Mouse (Mus musculus): Measurements from ENCODE around the gene Zic4. TPM values are rescaled to one million over a fixed set of nuclear protein-coding genes. Genes with fewer than 3 reads are reported as not detected.

Zic4 gene
- polyA plus RNA-seq, 1 experiment from 2014 or later: 62.0 TPM

DNA sequence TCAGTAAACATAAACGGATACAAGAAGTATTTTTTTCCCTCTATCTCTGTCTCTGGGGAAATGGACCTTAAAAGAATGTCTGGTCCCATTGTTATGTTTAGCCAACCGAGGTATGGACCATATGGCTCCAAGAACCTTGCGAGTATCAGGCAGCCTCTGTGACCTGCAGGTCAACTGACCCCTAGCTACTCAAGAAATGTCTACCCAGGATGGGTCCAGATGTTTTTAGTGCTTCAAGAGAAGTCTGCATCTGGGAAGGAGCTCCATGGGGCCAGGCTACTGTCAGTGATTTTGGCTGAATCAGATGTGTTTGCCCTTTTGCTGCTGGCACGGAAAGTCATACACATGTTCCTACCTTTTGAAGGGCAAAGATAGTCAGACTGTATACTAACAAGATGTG, 12.5 kb downstream of the Zic4 start:
- no peak for ATAC-seq
- peaks cover 10% of the 10 kb centered on the region for H3K4me1 ChIP-seq
- WGBS: 15% methylated on average over 4 of the region's 4 CpGs
- no peak overlapping the region for H3K4me3 ChIP-seq
- H3K9me3 ChIP-seq (replicated peaks): no peaks in the 10 kb centered on the region
- H3K9ac ChIP-seq: no peak overlapping the region
- H3K36me3 ChIP-seq (ENCODE audit: poor library complexity, severe bottlenecking): no peaks in the 10 kb centered on the region
- H3K4me2 ChIP-seq: peak overlapping the region; percentile 36
- H3K27me3 ChIP-seq: peaks cover 95% of the 10 kb centered on the region
- peak overlapping the region; percentile 54; the same call in 1 of the 2 replicates for H3K27ac ChIP-seq

DNA sequence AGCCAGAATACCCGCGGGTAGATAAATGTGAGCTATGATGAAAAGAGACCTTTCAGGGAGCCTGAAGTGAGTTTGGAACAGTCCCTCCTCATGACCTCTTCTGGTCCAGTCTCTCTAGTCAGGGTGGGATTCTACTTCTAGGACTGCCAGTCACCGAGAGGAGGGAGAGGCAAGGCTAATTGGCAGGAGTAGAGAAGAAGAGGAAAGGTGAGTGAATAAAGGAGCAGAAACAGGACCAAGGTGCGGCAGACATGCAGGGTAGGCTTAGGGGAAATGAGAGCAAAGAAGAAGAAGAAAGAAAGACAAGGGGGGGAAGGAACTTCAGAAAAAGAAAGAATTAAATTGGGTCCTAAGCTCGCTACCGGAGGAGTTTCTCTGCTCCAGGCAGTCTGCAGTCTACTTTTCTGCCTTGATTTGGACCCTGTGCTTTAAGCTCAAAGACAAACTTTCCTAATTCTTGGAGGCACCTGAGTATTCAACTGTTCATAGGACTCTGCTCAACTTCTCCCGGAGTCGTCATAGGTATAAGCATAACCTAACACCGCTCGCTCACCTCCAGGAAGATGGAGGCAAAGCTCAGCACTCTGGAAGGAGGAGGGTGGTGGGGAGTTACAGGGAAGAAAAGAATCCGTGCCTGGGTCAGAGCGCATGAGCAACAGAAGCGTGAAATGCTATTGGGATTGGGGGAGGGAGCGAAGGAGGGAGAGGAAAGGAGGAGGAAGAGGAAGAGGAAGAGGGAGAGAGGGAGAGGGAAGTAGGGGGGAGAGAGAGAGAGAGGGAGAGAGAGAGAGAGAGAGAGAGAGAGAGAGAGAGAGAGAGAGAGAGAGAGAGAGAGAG, 15.0 kb downstream of the Zic4 start:
- H3K27me3 ChIP-seq: peaks cover 90% of the 10 kb centered on the region
- 4% methylated on average over 14 of the region's 14 CpGs for WGBS
- peak overlapping the region; percentile 40 for H3K9ac ChIP-seq
- H3K4me2 ChIP-seq: peak overlapping the region; percentile 69
- peak overlapping the region; percentile 50 for H3K4me3 ChIP-seq
- H3K9me3 ChIP-seq (replicated peaks): no peaks in the 10 kb centered on the region
- peak overlapping the region; percentile 94 for H3K27ac ChIP-seq
- no peaks in the 10 kb centered on the region for H3K36me3 ChIP-seq (ENCODE audit: poor library complexity, severe bottlenecking)
- ATAC-seq: peak; percentile 45; the same call in 1 of the 2 replicates
- peaks cover 23% of the 10 kb centered on the region for H3K4me1 ChIP-seq

GRCm38 (mm10) chr9:91377873-91378150, 15.6 kb downstream of the Zic4 start:
- Histone ChIP-seq H3K36me3 (ENCODE audit: poor library complexity, severe bottlenecking) (no peaks in the 10 kb centered on the region), H3K4me3 (peak overlapping the region; percentile 50), H3K9me3 (replicated peaks) (no peaks in the 10 kb centered on the region), H3K4me1 (peaks cover 27% of the 10 kb centered on the region), H3K9ac (peak overlapping the region; percentile 69), H3K4me2 (peak overlapping the region; percentile 69), H3K27ac (peak overlapping the region; percentile 94), H3K27me3 (peaks cover 90% of the 10 kb centered on the region)
- WGBS: 0% methylated on average over 15 of the region's 16 CpGs
- peak; percentile 57; the same call in 1 of the 2 replicates for ATAC-seq

DNA sequence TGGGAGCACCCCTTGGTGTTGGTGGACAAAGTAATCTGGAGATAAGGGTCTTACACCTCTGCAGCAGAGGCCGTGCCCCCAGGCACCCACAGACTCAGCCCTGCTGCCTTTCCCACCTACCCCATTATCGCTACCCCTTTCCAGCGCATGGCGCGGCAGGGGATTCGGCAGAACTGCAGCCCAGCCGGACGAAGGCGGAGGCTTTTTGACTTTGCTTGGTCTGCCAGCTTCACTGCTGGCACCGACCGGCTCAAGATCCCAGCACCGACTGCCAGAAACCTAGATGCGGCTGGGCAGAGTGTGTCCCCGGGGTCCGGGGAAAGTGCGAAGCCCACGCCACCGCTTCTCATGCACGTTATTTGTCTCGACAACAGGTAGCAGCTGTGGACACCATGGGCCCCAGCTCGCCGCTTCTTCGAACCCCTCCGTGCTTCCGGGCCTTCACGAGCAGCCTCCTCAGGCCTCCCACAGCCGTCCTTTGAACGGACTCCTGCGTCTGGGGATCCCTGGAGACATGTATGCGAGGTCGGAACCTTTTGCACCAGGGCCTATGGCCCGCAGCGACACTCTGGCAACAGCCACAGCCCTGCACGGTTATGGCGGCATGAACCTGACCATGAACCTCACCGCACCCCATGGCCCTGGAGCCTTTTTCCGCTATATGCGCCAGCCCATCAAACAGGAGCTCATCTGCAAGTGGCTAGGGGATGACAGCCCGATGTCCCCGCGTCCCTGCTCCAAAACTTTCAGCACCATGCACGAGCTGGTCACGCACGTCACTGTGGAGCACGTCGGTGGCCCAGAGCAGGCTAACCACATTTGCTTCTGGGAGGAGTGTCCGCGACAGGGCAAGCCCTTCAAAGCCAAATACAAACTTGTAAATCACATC, 16.4 kb downstream of the Zic4 start:
- peak overlapping the region; percentile 50 for H3K4me3 ChIP-seq
- peak; percentile 19 for ATAC-seq
- H3K27me3 ChIP-seq: peaks cover 94% of the 10 kb centered on the region
- WGBS: 2% methylated on average over 48 of the region's 48 CpGs
- peaks cover 27% of the 10 kb centered on the region for H3K4me1 ChIP-seq
- peak overlapping the region; percentile 69 for H3K4me2 ChIP-seq
- H3K9me3 ChIP-seq (replicated peaks): no peaks in the 10 kb centered on the region
- H3K36me3 ChIP-seq (ENCODE audit: poor library complexity, severe bottlenecking): no peaks in the 10 kb centered on the region
- peak overlapping the region; percentile 94 for H3K27ac ChIP-seq
- peak overlapping the region; percentile 69 for H3K9ac ChIP-seq

DNA sequence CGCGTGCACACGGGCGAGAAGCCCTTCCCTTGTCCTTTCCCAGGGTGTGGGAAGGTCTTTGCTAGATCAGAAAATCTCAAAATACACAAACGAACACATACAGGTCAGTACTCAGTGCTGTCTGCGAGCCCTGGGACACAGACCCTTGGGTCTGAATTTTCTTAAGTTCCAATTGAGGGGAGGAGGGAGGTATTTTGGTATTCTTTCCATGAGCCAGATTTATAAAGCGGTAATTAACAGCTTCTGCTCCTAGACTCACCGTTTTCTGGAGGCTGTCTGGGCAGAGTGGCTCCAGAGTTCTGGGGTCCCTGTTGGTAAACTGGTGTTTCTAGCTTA, 17.1 kb downstream of the Zic4 start:
- H3K27ac ChIP-seq: peak overlapping the region; percentile 94
- peak overlapping the region; percentile 69 for H3K4me2 ChIP-seq
- 5% methylated on average over 8 of the region's 8 CpGs for WGBS
- no peaks in the 10 kb centered on the region for H3K36me3 ChIP-seq (ENCODE audit: poor library complexity, severe bottlenecking)
- peak overlapping the region; percentile 50 for H3K4me3 ChIP-seq
- H3K27me3 ChIP-seq: peaks cover 94% of the 10 kb centered on the region
- ATAC-seq: no peak
- peaks cover 33% of the 10 kb centered on the region for H3K4me1 ChIP-seq
- no peaks in the 10 kb centered on the region for H3K9me3 ChIP-seq (replicated peaks)
- H3K9ac ChIP-seq: peak overlapping the region; percentile 69

GRCm38 (mm10) chr9:91379781-91380457, 17.7 kb downstream of the Zic4 start:
- Histone ChIP-seq H3K9me3 (replicated peaks) (no peaks in the 10 kb centered on the region), H3K4me3 (peak overlapping the region; percentile 50), H3K4me2 (peak overlapping the region; percentile 69), H3K27ac (peak overlapping the region; percentile 94), H3K9ac (peak overlapping the region; percentile 69), H3K27me3 (peaks cover 94% of the 10 kb centered on the region), H3K4me1 (peaks cover 38% of the 10 kb centered on the region), H3K36me3 (ENCODE audit: poor library complexity, severe bottlenecking) (no peaks in the 10 kb centered on the region)
- 2% methylated on average over 10 of the region's 10 CpGs for WGBS
- ATAC-seq: no peak

- no peak for ATAC-seq
- peak overlapping the region; percentile 50 for H3K4me3 ChIP-seq
- no peaks in the 10 kb centered on the region for H3K36me3 ChIP-seq (ENCODE audit: poor library complexity, severe bottlenecking)
- no peaks in the 10 kb centered on the region for H3K9me3 ChIP-seq (replicated peaks)
- 0% methylated on average over 9 of the region's 9 CpGs for WGBS
- peaks cover 41% of the 10 kb centered on the region for H3K4me1 ChIP-seq
- H3K4me2 ChIP-seq: peak overlapping the region; percentile 69
- H3K27me3 ChIP-seq: peaks cover 95% of the 10 kb centered on the region
- peak overlapping the region; percentile 69 for H3K9ac ChIP-seq
- peak overlapping the region; percentile 94 for H3K27ac ChIP-seq
Measured at GRCm38 (mm10) chr9:91380458-91380914, 18.3 kb downstream of the Zic4 start.

DNA sequence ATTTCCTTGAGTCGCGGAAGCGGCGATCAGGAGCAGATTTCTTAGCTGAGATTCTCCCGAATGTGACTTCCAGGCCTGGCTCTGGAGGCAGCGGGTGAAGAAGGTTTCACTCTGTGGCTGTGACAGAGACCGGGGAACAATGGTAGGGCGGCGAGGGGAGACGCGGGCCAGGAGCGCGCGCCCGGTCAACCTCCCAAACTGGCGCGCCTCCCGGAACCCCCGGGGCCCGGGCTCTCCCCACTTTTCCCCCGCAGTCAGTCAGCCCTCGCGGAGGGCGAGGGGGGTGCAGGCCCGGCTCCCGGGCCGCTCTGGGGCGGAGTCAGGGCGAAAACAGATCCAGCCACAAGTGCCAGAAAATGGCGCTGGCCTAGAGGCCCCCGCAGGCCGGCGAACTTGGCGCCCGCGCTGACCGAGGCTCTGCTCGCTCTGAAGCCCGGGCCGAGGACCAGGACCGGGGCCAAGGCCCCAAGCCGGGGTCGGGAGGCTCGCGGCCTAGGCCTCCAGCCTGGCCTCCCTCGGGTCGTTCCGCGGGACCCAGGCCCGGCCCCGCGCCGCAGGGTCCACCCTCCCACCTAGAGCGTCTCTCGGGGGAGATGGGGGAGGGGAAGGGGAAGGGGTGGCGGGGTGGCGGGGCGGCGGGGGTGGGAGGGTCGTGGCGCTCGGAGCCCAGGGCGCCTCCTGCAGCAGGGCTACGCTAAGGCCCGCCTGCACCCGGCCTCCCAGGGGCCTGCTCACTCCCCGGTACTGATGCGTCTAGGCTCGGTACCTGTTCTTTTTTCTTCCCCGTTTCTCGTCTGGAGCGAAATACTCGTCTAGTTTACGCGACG, 19.3 kb downstream of the Zic4 start:
- H3K9me3 ChIP-seq (replicated peaks): no peaks in the 10 kb centered on the region
- no peaks in the 10 kb centered on the region for H3K36me3 ChIP-seq (ENCODE audit: poor library complexity, severe bottlenecking)
- peak overlapping the region; percentile 69 for H3K4me2 ChIP-seq
- H3K4me1 ChIP-seq: peaks cover 44% of the 10 kb centered on the region
- peak overlapping the region; percentile 94 for H3K27ac ChIP-seq
- peak overlapping the region; percentile 50 for H3K4me3 ChIP-seq
- ATAC-seq: peak; percentile 46
- WGBS: under 1% methylated on average over 68 of the region's 76 CpGs
- peaks cover 95% of the 10 kb centered on the region for H3K27me3 ChIP-seq
- H3K9ac ChIP-seq: peak overlapping the region; percentile 69

- no peak for ATAC-seq
- peaks cover 47% of the 10 kb centered on the region for H3K4me1 ChIP-seq
- peak overlapping the region; percentile 69 for H3K9ac ChIP-seq
- WGBS: 5% methylated on average over 2 of the region's 2 CpGs
- peak overlapping the region; percentile 94 for H3K27ac ChIP-seq
- H3K27me3 ChIP-seq: peaks cover 94% of the 10 kb centered on the region
- H3K36me3 ChIP-seq (ENCODE audit: poor library complexity, severe bottlenecking): no peaks in the 10 kb centered on the region
- no peaks in the 10 kb centered on the region for H3K9me3 ChIP-seq (replicated peaks)
- H3K4me3 ChIP-seq: peak overlapping the region; percentile 50
- H3K4me2 ChIP-seq: peak overlapping the region; percentile 69
Measured at GRCm38 (mm10) chr9:91382111-91382379, 19.8 kb downstream of the Zic4 start.

DNA sequence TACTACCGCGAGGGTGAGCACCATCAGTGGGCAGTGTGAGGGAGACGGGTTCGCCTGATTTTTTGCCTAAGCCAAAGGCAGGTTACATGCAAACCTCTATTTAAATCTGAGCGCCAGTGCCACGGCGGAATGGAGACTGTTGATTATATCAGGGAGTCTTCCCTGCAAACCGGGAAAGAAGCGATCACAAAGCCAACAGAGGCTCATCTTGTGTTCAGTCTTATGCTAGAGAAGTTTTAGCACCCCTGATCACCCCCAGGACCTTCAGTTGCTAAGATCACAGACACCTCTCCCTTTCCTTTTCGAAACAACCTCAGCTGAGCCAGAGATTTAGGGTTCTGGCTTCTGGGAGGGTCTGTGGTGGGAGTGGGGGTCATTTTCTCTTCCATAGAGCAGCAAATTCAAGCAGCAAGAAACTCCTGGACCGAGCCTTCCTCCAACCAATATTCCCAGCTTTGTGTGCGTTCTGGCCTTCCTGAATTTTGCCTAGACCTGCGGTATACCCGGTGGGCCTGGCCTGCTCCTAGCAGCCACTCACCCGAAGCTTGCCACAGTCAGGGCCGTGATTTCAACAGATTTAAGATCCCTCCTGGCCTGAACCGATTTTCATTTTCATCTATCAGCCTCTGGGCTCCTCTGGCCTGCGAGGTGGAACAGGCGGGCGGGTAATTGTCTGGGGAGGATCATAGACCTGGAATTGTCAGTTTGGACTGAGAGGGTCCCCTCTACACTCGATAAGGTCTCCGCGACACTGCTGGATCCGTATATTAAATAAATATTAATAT, 20.4 kb downstream of the Zic4 start:
- Histone ChIP-seq H3K27ac (peak overlapping the region; percentile 94), H3K4me1 (peaks cover 53% of the 10 kb centered on the region), H3K27me3 (peaks cover 94% of the 10 kb centered on the region), H3K36me3 (ENCODE audit: poor library complexity, severe bottlenecking) (no peaks in the 10 kb centered on the region), H3K9ac (peak overlapping the region; percentile 69), H3K9me3 (replicated peaks) (no peaks in the 10 kb centered on the region), H3K4me2 (peak overlapping the region; percentile 69), H3K4me3 (peak overlapping the region; percentile 50)
- ATAC-seq: no peak
- 5% methylated on average over 24 of the region's 24 CpGs for WGBS

Measured in forebrain, embryonic 13.5 days (tissue).